Mouse (Mus musculus): Measurements from ENCODE around the gene Phka2. TPM values are rescaled to one million over a fixed set of nuclear protein-coding genes. Genes with fewer than 3 reads are reported as not detected.

Phka2 gene
- polyA plus RNA-seq (2012; rRNA removed), result 18.8 and 19.1 TPM in 2 replicates

- peak; percentile 64 for DNase-seq (ENCODE audit: low spot score)
These were observed at the start of gene Phka2 for GRCm38 (mm10) chrX:160502048-160503041. TSS of gene Phka2 (plus strand) at chrX:160502166.

- no peak for DNase-seq (ENCODE audit: low spot score)
These were observed 46.3 kb upstream of the Phka2 start for GRCm38 (mm10) chrX:160455686-160456085.

GRCm38 (mm10) chrX:160471257-160471786 is 30.6 kb upstream of the Phka2 start:
- DNase-seq (ENCODE audit: low spot score), result no peak

- DNase-seq (ENCODE audit: low spot score), result no peak
These were observed 12.2 kb upstream of the Phka2 start for GRCm38 (mm10) chrX:160489784-160490183.

- DNase-seq (ENCODE audit: low spot score), result no peak
These were observed 7.6 kb upstream of the Phka2 start for GRCm38 (mm10) chrX:160494333-160494732.

GRCm38 (mm10) chrX:160494921-160495320 is 7.0 kb upstream of the Phka2 start:
- no peak for DNase-seq (ENCODE audit: low spot score)

GRCm38 (mm10) chrX:160496473-160496872 is 5.5 kb upstream of the Phka2 start:
- no peak for DNase-seq (ENCODE audit: low spot score)

- DNase-seq (ENCODE audit: low spot score), result no peak
These were observed 871 bp upstream of the Phka2 start for GRCm38 (mm10) chrX:160501095-160501494.

GRCm38 (mm10) chrX:160501687-160502047 is 299 bp upstream of the Phka2 start:
- DNase-seq (ENCODE audit: low spot score), result no peak

GRCm38 (mm10) chrX:160509046-160509445 is 7.1 kb downstream of the Phka2 start:
- no peak for DNase-seq (ENCODE audit: low spot score)

GRCm38 (mm10) chrX:160510197-160510596 is 8.2 kb downstream of the Phka2 start:
- no peak for DNase-seq (ENCODE audit: low spot score)

- DNase-seq (ENCODE audit: low spot score), result no peak
These were observed 14.1 kb downstream of the Phka2 start for GRCm38 (mm10) chrX:160516027-160516426.

GRCm38 (mm10) chrX:160542772-160543171 is 40.8 kb downstream of the Phka2 start:
- DNase-seq (ENCODE audit: low spot score), result no peak

GRCm38 (mm10) chrX:160548875-160549274 is 46.9 kb downstream of the Phka2 start:
- DNase-seq (ENCODE audit: low spot score), result no peak

- no peak for DNase-seq (ENCODE audit: low spot score)
These were observed 50.1 kb downstream of the Phka2 start for GRCm38 (mm10) chrX:160552066-160552465.

- no peak for DNase-seq (ENCODE audit: low spot score)
These were observed 81.6 kb downstream of the Phka2 start for GRCm38 (mm10) chrX:160583589-160583988.

GRCm38 (mm10) chrX:160584148-160584838 is 82.3 kb downstream of the Phka2 start:
- DNase-seq (ENCODE audit: low spot score), result no peak

GRCm38 (mm10) chrX:160585110-160585509 is 83.1 kb downstream of the Phka2 start:
- DNase-seq (ENCODE audit: low spot score), result no peak

- no peak for DNase-seq (ENCODE audit: low spot score)
These were observed 86.6 kb downstream of the Phka2 start for GRCm38 (mm10) chrX:160588523-160588922.

- DNase-seq (ENCODE audit: low spot score), result no peak
These were observed 88.2 kb downstream of the Phka2 start for GRCm38 (mm10) chrX:160590147-160590546.

- no peak for DNase-seq (ENCODE audit: low spot score)
These were observed 91.0 kb downstream of the Phka2 start for GRCm38 (mm10) chrX:160592933-160593332.

- DNase-seq (ENCODE audit: low spot score), result no peak
These were observed 96.1 kb downstream of the Phka2 start for GRCm38 (mm10) chrX:160598055-160598454.
